11 mouse cellular contexts compared by ENCODE assay signal in the genomic region with DNA sequence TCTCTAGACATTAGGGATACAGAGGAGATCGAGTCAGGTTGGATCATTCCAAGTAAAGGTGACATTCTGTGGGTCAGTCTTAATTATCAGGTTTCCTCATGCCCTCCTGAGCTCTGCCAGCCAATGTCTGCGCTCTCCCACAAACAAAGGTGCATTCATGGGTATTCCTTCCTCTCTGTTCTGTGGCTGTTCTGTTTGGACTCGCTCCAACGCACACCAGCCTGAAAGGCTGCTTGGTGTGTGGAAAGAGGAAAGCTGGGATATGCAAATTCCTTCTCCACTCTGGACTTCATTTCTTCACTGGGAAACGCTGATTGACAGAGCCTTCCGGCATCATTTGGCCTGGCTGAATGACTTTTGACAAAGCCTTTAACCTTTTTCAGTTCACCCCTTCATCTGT. TPM values are rescaled to one million over a fixed set of nuclear protein-coding genes. Genes with fewer than 3 reads are reported as not detected.
DNase-seq lines count a peak whose midpoint lies in the region; ATAC-seq lines count a peak whose summit lies in the region.
"Had no signal": no experiment of that assay in that cellular context is flagged by ENCODE, and none has a peak within 500 bp of the region (broad histone marks: within the 10 kb centered on the region; RNA-seq: fewer than 3 reads in every experiment).

No protein-coding gene starts in this region.

- H3K27ac ChIP-seq in kidney, embryonic 15.5 days = peak overlapping the region; percentile 52; the same call in 1 of the 2 replicates
- peak overlapping the region; percentile 69 for H3K27ac ChIP-seq in hindbrain, embryonic 10.5 days
- H3K27ac ChIP-seq in stomach, embryonic 16.5 days (ENCODE audit: low read length) = peak overlapping the region; percentile 6; the same call in 1 of the 2 replicates

- H3K36me3 ChIP-seq in kidney, embryonic 15.5 days = peaks cover 23% of the 10 kb centered on the region
- peaks cover 32% of the 10 kb centered on the region for H3K36me3 ChIP-seq in hindbrain, embryonic 10.5 days
- no peaks in the 10 kb centered on the region for H3K36me3 ChIP-seq in stomach, embryonic 16.5 days (ENCODE audit: control insufficient read depth, insufficient read depth, low read length)

- H3K4me2 ChIP-seq in kidney, embryonic 15.5 days = no peak overlapping the region
- no peak overlapping the region for H3K4me2 ChIP-seq in stomach, embryonic 16.5 days (ENCODE audit: low read depth, low read length)

- peak; percentile 22; the same call in 1 of the 2 replicates for ATAC-seq in kidney, embryonic 15.5 days (replicated peaks; ENCODE audit: low FRiP score)
- no peak for ATAC-seq in stomach, embryonic 16.5 days (ENCODE audit: insufficient read depth, low FRiP score)
- ATAC-seq in CD4-positive, CD25-positive, alpha-beta regulatory T cell, adult 4 months = no peak

- WGBS in kidney, embryonic 15.5 days = 50% methylated on average over 6 of the region's 6 CpGs
- 48% methylated on average over 6 of the region's 6 CpGs for WGBS in hindbrain, embryonic 10.5 days
- 65% methylated on average over 6 of the region's 6 CpGs for WGBS in stomach, embryonic 16.5 days

- H3K27me3 ChIP-seq in kidney, embryonic 15.5 days = no peaks in the 10 kb centered on the region
- H3K27me3 ChIP-seq in hindbrain, embryonic 10.5 days (ENCODE audit: insufficient read depth, poor library complexity, severe bottlenecking) = no peaks in the 10 kb centered on the region
- H3K27me3 ChIP-seq in stomach, embryonic 16.5 days (ENCODE audit: control insufficient read depth, insufficient read depth, low read length) = no peaks in the 10 kb centered on the region

- H3K9me3 ChIP-seq in kidney, embryonic 15.5 days (replicated peaks) = no peaks in the 10 kb centered on the region
- H3K9me3 ChIP-seq in hindbrain, embryonic 10.5 days = no peaks in the 10 kb centered on the region
- H3K9me3 ChIP-seq in stomach, embryonic 16.5 days (replicated peaks; ENCODE audit: control insufficient read depth, low read length) = no peaks in the 10 kb centered on the region

- no peak for DNase-seq in kidney, postnatal 36 days
- DNase-seq in retina, postnatal 1 day = peak; percentile 81
- DNase-seq in retina, embryonic 14.5 days (ENCODE audit: low spot score) = no peak
- no peak for DNase-seq in hindbrain, embryonic 10.5 days (ENCODE audit: low spot score)
- no peak for DNase-seq in cerebellum, adult 18-20 months
- DNase-seq: cerebellum, adult 2 months; gastrocnemius, postnatal 14 days; lung, adult 2 months had no signal

- peaks cover 29% of the 10 kb centered on the region for H3K4me1 ChIP-seq in kidney, embryonic 15.5 days
- peaks cover 34% of the 10 kb centered on the region for H3K4me1 ChIP-seq in hindbrain, embryonic 10.5 days (replicated peaks)
- peaks cover 18% of the 10 kb centered on the region for H3K4me1 ChIP-seq in stomach, embryonic 16.5 days (ENCODE audit: control insufficient read depth, insufficient read depth, low read length)

- H3K4me3 ChIP-seq in kidney, embryonic 15.5 days (replicated peaks) = no peak overlapping the region
- no peak overlapping the region for H3K4me3 ChIP-seq in hindbrain, embryonic 10.5 days
- no peak overlapping the region for H3K4me3 ChIP-seq in stomach, embryonic 16.5 days (replicated peaks; ENCODE audit: low read length)

- no peak overlapping the region for H3K9ac ChIP-seq in kidney, embryonic 15.5 days
- H3K9ac ChIP-seq in stomach, embryonic 16.5 days (ENCODE audit: low read length) = 0 out of 2 replicates have a peak overlapping the region, but pooled peaks have one; percentile 25

RNA-seq across cellular contexts. Expression of a gene that starts 6.5 kb away (rescaled TPM):
- polyA plus RNA-seq in kidney, embryonic 15.5 days (2015; fragmentation: Nextera tagmentation; extraction: Ambion mirVana) = 13.8 and 18.8 TPM in 2 replicates
- 3.5 and 3.6 TPM in 2 replicates for polyA plus RNA-seq in hindbrain, embryonic 10.5 days (2016; fragmentation: Nextera tagmentation; extraction: Ambion mirVana)
- polyA plus RNA-seq in stomach, embryonic 16.5 days (2015; fragmentation: Nextera tagmentation; extraction: Ambion mirVana) = 26.3 and 26.8 TPM in 2 replicates
- 100 to 1,000 TPM; 174 to 204 TPM for polyA plus RNA-seq in CD4-positive, CD25-positive, alpha-beta regulatory T cell, adult 4 months (2017; shearing (Covaris generic))

RNA-seq across cellular contexts. Expression of a gene that starts 10.1 kb away (rescaled TPM):
- 9.0 and 11.4 TPM in 2 replicates for polyA plus RNA-seq in kidney, embryonic 15.5 days (2015; fragmentation: Nextera tagmentation; extraction: Ambion mirVana)
- polyA plus RNA-seq in hindbrain, embryonic 10.5 days (2016; fragmentation: Nextera tagmentation; extraction: Ambion mirVana) = 97.9 and 208 TPM in 2 replicates
- 10.7 and 11.9 TPM in 2 replicates for polyA plus RNA-seq in stomach, embryonic 16.5 days (2015; fragmentation: Nextera tagmentation; extraction: Ambion mirVana)
- polyA plus RNA-seq in CD4-positive, CD25-positive, alpha-beta regulatory T cell, adult 4 months (2017; shearing (Covaris generic)) = under 1 TPM in 1 of 2 experiments, not detected in 1; 0.23 TPM

RNA-seq across cellular contexts. Expression of a gene that starts 11.3 kb away (rescaled TPM):
- polyA plus RNA-seq in kidney, embryonic 15.5 days (2015; fragmentation: Nextera tagmentation; extraction: Ambion mirVana) = 31.8 and 37.5 TPM in 2 replicates
- polyA plus RNA-seq in hindbrain, embryonic 10.5 days (2016; fragmentation: Nextera tagmentation; extraction: Ambion mirVana) = 61.1 and 108 TPM in 2 replicates
- 67.1 and 73.8 TPM in 2 replicates for polyA plus RNA-seq in stomach, embryonic 16.5 days (2015; fragmentation: Nextera tagmentation; extraction: Ambion mirVana)
- 1 to 10 TPM; 1.1 to 1.5 TPM for polyA plus RNA-seq in CD4-positive, CD25-positive, alpha-beta regulatory T cell, adult 4 months (2017; shearing (Covaris generic))

RNA-seq across cellular contexts. Expression of a gene that starts 12.6 kb away (rescaled TPM):
- 369 and 421 TPM in 2 replicates for polyA plus RNA-seq in kidney, embryonic 15.5 days (2015; fragmentation: Nextera tagmentation; extraction: Ambion mirVana)
- polyA plus RNA-seq in hindbrain, embryonic 10.5 days (2016; fragmentation: Nextera tagmentation; extraction: Ambion mirVana) = 414 and 455 TPM in 2 replicates
- polyA plus RNA-seq in stomach, embryonic 16.5 days (2015; fragmentation: Nextera tagmentation; extraction: Ambion mirVana) = 241 and 276 TPM in 2 replicates
- polyA plus RNA-seq in CD4-positive, CD25-positive, alpha-beta regulatory T cell, adult 4 months (2017; shearing (Covaris generic)) = 100 to 1,000 TPM; 407 to 740 TPM

RNA-seq across cellular contexts. Expression of a gene that starts 29.6 kb away (rescaled TPM):
- 12.3 and 12.6 TPM in 2 replicates for polyA plus RNA-seq in kidney, embryonic 15.5 days (2015; fragmentation: Nextera tagmentation; extraction: Ambion mirVana)
- polyA plus RNA-seq in hindbrain, embryonic 10.5 days (2016; fragmentation: Nextera tagmentation; extraction: Ambion mirVana) = 4.0 and 4.5 TPM in 2 replicates
- 16.3 and 26.9 TPM in 2 replicates for polyA plus RNA-seq in stomach, embryonic 16.5 days (2015; fragmentation: Nextera tagmentation; extraction: Ambion mirVana)
- polyA plus RNA-seq in CD4-positive, CD25-positive, alpha-beta regulatory T cell, adult 4 months (2017; shearing (Covaris generic)) = 1 to 10 TPM; 1.7 to 2.1 TPM

Comparison
In these comparisons a context has a peak if more than half of its experiments do, and no peak if none do; other contexts are left out.
1. H3K27ac ChIP-seq: peak in every context shown above with its lines; median percentile 69 in hindbrain, embryonic 10.5 days; 52 in kidney, embryonic 15.5 days; 6 in stomach, embryonic 16.5 days.
2. RNA of a gene that starts 11.3 kb away (polyA plus RNA-seq): 61.1 to 108 TPM in hindbrain, embryonic 10.5 days, 67.1 to 73.8 TPM in stomach, embryonic 16.5 days and 31.8 to 37.5 TPM in kidney, embryonic 15.5 days; 1.1 to 1.5 TPM in CD4-positive, CD25-positive, alpha-beta regulatory T cell, adult 4 months; every median in the first group is over 10 times any median in the second.